Mouse (Mus musculus) ovary, adult 18-20 months (tissue): Measurements from ENCODE around the gene Fto.

Source experiments
- DNase-seq: peaks from one replicate; pipeline ENCODE4 v3.0.0; 2022; ENCODE audit warnings: low spot score, mixed read lengths

Fto gene

DNA sequence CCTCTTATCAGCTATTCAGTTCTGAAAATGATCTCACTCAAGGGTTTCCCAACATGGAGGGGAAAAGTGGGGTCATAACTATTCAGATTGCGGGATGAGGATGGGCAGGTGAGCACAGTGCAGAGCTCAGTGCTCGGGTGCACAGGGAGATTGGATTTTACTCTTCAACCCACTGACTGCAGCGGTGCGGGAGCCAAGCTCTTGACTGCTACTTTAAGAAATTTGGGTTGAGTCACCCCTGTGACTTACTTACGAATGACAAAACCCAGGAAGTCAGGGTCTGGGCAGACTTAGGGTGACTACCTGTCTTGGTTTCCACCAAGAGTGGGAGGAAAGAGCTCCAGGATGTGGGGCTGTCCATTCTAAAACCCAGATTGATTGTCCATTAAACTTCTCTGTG, 142.3 kb downstream of the Fto start:
- no peak for DNase-seq

DNA sequence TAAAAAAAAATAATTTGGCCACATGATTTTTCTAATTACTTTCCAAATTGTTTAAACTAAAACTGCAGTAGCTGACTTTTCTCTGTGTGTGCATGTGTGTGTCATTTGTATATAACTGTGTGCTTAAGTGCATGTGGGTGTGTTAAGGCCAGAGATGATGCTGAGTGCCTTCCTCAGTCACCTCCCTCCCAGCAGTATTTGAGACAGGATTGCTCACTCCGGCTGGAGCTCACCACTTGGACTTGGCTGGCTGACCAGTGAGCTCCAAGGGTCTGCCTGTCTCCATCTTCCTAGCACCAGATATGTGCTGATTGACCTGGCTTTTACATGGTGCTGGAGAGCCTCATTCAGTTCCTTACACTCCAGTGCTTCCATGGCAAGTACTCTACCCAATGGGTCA, 144.7 kb downstream of the Fto start:
- no peak for DNase-seq

DNA sequence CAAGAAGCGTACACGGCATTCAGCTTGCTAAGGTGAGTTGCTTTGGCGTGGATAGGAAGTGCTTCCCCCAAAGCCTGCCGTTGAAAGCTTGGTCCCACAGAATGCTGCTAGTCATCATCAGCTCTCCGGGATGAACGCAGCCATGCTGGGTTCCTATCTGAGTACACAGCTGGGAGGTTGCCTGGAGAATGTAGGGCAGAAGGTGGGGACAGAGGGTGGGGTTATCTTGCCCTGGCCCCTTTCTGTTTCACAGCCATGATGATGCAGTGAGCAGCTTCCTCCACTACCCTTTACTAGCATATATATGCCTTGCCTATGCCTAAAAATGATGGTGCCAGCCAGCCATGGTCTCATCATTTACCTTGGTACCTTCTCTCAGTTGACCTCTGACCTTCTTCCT, 147.6 kb downstream of the Fto start:
- DNase-seq: no peak

DNA sequence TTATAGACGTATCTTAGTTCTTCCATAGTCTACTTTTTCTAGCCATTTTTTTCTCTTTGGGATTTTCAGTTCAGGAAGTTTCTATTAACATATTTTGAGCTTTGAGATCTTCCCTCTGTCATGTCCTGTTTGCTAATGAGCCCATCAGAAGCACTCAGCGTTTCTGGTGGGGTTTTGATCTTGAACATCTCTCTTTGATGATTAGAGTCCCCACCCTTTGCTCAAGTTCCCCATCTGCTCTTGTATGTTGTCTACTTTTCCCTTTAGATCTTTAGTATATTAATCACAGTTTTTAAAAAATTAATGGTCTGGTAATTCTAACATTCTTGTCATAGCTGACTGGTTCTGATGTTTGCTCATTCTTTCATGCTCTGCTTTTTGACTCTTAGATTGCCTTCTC, 150.4 kb downstream of the Fto start:
- no peak for DNase-seq

DNA sequence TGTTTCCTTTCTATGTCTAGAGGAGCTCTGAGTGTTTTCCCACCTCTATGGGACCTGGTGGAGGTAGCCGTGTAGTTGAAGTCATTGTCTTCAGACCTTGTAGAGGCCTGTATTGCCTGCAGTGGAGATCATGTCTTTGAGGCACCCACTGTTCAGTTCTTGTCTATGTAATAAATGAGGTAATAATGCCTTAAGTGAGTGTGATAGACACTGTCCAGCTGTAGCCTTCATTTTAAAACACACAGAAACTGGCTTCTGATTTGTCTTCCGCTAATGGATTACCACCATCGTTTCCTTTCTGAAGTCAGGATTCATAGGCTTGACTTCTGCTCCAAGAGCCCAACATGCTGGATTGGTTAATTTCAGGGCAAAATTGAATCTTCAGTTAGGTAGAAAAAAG, 154.1 kb downstream of the Fto start:
- DNase-seq: no peak

DNA sequence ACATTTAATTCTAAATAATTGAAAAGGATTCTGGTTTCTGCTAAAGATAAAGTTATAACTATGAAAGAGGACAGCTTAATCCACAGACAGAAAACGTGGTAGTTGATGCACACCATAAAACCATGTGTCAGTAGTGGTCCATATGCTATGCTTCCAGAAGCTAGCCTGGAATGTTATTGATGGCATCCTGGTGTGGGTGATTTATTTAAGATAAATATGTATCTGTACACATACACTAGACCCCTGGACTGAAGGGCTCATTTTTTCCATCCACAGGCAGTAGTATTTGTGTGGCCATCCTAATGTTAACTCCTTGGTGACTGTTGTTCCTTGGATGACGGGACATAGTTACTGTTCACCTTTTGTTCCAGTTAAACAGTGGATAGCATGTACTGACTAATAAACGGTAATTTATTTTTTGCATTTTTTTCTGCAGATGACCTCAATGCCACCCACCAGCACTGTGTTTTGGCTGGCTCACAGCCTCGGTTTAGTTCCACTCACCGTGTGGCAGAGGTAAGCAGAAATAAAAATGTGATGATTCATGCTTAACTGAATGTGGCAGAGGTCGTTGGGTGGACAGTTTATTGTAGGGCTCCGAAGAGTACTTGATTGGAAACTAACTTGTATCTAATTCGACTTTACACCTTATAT, 154.7 kb downstream of the Fto start:
- DNase-seq: no peak

DNA sequence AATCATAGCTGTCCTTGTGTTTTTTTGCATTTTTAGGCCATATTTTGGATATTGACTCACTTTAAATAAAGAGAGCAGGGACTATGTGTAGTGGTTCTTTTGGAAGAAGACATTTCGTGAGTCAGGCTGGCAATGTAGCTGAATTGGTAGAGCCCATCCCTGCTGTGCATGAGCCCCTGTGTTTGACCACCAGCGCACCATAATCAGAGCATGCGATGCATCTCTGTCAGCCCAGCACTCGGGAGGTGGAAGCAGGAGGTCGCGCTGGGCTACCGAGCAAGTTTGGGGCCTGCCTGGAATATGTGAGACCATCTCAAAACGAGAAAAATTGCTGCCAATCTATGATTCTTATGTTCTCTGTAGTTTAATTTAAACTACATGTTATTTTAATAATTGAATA, 156.1 kb downstream of the Fto start:
- DNase-seq: no peak

DNA sequence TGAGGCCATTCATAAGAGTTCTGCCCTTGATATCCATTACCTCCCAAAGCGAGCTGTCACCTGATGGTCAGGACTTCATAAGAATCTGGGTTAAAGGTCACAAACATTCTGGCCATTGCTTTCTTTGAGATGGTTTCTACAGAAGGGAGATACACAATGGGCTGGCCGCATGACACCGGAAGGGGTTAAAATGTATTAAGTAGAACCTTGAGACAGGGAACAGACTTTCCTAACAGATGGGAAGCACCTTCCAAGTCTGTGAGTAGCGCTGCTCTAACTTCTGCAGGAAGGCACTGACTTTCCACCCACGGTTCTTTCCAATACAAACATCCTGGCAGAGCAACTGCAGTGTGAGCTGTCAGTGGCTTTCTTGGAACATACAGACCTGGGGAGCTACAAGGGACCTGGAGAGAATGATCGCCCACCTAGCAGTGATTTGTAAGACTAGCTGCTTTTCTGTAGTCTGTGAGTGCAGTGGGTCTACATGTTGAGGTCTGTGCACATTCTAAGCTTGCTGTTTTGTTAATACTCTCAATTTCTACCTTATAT, 161.5 kb downstream of the Fto start:
- no peak for DNase-seq

DNA sequence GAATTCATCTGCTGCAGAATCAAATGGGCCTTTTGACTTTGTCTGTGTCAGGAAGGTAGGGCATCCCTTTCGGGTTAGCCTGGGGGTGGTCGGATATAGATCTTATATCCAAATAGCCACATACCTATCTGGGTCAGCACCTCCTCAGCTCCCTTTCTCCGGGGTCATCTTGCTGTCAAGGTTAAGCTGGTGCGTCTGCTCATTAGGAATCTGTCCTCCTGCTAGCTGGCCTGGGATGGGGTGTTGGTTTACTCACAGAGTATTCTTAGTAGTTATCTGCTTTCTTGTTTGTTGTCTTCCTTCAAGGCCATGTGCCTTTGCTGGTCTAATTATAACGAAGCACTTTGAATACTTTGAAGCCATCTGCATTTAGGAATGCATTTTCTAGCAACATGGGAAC, 163.7 kb downstream of the Fto start:
- peak; percentile 33 for DNase-seq

DNA sequence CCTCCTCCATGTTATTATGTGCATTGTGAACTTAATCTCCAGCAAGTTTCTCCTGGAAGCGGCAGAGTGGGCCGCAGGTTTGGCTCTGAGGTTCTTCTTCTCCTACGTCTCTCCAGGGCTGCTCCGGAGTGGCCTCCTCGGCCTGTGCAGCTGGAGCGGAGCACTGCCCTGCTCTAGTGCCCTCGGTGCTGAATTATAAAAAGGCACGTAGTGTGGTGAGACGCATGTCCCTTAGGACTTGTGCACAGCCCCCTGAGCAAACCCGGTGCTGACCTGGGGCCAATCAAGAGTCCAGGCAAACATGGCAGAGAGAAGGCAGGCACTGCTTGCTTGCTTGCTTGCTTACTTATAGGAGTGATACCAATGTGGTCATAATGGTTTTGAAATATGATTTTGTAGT, 164.1 kb downstream of the Fto start:
- DNase-seq: no peak

DNA sequence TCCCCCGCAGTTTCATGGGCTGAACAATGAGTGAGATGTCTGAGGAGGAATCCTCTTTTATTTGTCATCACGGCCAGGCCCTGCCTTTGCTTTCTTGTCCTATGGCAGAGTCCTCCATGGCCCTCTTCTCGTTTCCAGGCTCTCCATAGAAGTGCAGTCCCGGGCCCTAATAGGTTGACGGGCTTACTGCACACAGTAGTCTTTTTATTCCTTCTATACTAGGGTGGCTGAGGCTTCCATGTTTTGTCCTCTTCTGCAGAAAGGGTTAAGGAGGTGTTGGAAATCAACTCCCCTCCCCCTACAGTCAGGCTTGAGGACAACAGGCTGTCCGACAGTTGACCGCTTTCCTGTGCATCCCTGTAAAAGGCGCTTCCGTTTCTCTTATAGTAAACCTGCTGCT, 169.2 kb downstream of the Fto start:
- DNase-seq: no peak

DNA sequence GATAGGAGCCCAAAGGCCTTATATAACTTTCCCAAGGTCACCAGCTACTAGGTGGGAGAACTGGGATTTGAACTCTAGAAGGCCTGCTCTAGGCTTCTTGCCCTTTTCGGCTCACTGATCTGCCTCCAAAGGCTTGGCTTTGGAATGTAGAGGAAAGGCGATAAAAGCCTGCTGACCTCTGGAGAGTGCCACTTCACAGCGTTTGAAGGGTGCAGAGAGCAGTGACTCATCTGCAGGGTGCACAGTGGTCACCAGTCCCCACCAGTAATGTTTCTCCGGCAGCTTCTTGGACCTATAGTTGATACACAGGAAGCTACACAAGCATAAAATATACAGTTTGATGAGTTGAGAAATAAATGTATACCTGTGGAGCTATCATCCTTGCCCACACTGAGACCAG, 173.1 kb downstream of the Fto start:
- DNase-seq: no peak

DNA sequence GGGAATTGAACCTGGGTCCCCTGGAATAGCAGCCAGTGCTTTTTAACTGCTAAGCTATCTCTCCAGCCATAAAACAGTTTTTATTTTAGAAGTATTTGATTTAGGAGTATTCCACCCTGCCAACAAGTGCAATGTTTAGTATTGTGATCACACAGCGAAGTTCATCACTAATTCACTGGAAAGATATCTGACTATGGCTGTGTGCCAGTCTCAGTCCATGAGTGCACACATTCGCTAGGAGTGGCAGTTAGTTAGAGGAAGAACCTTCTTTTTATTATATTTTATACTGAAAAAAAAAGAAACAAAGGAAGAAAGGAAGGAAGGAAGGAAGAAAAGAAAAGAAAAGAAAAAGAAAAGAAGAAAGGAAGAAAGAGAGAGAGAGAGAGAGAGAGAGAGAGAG, 174.1 kb downstream of the Fto start:
- DNase-seq: no peak

DNA sequence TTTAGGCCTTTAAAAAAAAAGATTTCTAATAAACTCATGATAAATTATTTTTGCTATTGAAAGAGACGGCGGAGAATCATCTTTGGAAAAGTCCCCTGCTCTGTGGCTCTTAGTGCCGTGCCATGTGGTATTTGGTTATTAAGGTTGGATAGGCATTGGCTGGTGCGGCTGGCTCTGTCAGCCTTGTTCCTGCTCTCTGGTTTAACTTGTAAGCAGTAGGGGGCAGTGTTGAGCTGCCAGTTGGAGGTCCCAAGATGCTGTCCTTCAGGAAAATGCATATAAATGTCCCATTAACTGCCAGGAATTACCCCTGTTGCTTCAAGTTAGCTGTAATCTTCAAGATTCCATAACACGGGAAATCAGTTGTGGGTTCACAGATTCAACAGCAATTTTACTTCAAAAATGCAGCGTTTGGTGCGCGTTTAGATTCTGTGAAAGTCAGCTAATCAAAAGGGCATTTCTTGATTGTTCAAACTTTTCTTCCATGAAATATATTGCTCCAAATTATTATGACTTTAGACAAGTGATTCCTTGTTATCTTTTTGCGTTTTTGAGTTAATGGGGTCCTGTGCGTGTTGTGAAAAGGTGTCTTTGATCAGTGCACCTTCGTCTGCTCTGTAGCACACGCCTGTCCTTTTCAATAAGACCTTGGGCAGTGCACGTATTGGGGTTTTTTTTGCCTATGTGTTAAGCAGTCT, 174.9 kb downstream of the Fto start:
- DNase-seq: peak; percentile 66

DNA sequence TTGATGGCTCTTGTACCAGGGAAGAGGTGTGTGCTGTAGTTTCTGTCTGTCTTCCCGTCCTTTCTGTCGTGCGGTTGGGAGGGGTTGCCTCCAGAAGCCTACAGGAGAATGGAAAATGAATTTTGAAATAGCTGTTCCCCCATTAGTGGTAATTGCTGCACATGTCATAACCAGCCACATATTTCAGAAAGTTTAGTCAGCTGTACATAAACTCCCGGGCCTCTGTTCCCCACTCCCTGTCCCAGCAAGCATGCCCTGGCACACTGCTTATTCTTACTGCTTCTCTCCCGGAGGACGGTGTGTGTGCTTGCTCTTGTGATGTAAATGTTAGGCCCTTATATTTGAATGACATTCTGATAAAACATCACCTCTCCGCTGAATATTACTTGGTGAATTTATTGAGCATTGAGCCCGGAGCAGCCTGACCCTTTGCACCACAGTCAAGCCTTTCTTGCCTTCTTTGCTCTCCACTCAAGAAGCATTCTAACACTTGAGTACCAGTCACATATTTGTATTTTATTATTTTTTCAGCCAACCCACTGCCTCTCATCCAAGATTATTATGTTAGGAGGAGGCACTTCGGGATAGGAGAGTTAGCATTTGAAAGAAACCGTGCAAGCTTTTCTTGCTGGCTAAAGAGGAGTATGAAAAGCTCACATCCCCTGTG, 175.6 kb downstream of the Fto start:
- DNase-seq: no peak

DNA sequence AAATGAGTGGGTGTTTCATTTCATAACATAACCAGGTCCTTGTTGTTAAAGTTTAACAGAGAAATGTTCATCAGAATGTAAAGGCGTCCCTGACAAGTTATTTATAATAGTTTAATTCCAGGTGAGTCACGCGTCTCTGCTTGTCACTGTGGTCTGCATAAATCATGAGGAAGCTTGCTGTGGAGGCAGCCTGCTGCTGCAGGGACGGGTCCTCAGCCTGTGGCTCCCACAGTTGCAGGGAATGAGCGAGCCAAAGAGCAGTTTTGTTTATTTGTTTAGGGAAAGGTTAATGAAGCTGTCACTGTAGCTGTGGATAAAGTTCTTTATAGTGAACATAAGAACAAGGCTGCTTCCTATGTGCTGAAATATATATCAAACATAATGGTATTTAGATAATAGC, 176.7 kb downstream of the Fto start:
- DNase-seq: no peak

DNA sequence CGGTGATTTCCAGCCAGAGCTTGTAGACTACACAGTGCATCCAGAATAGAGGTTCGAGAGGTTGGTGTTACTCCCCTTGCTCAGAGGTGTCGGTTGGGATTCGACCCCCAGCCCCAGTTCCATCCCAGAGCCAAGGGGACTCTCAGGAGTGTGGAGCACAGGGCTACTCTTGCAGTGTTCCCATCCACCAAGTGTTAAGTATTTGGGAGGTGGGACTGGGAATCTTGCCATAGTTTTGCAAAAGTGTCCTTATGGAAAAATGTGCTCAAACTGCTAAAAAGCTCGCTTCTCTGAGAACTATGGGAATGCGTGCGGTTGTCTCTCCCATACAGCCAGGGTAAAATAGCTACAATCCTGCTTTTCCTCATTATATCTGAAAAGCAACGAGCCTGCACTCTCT, 180.0 kb downstream of the Fto start:
- no peak for DNase-seq

DNA sequence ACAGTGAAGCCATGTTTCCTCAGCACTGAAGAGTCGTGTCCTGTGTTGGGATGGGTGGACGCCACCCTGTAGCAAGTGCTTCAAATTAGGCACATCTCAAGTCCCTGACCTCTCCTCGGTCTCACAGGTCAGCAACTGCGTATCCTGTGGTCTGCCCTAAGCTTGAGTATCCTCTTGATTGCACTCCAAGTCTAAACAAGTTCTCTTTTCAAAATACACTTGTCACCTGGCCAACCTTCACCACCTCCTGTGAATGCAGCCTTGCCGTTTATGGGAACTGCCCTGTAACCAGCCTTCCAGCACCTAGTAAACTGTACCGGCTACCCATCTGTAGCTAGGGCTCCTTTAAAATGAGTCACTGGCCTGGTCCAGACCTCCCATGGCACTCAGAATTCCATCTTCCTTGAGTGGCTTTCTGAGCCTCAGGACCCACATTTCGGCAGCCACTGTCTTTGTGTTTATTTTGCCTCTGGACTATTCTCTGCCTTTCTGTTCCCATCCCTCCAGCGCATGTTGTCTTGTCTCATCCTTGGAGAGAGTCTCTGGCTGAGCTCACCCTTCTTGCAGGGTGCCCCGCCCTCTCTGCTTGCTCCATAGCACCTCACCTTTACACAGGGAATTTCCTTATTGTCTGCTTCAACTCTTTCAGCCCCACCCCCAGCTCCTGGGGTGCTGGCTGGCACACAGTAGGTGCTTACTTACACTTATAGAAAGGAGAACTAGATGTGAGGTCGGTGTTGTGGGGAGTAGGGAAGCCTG, 181.4 kb downstream of the Fto start:
- DNase-seq: no peak

DNA sequence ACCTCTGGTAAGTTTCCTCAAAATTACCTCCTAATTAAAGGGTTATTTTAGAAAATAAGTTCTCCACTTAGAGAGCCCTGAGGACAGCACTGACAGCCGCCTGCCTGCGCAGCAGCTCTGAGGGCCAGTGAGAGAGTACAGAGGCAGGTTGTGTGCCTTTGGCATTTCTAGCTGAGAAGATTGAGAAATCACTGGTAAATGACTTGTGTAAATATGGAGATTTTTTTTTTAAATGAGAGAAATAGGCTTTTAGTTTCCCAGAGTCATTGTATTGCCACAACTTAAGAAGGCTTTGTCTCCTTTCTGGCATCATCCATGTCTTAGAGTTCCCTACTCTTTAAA, 181.9 kb downstream of the Fto start:
- no peak for DNase-seq

DNA sequence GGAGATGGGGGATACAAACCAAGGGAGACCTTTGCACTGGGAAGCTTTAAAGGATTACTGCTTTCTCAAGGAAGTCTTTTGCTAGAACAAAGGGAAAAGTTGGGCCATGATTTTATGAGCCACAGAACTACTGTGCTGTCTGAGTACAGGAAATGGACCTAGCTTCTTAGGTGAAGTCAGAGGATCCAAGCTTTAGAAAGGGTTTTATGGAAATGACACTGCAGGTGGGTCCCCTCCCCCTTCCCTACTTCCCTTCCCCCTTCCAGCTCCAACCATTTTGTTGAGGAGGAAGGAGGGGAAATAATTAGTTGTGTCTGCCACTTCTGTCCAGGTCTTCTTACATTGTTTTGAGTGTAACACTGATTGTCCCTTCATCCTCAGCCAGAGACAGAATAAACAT, 182.7 kb downstream of the Fto start:
- no peak for DNase-seq

DNA sequence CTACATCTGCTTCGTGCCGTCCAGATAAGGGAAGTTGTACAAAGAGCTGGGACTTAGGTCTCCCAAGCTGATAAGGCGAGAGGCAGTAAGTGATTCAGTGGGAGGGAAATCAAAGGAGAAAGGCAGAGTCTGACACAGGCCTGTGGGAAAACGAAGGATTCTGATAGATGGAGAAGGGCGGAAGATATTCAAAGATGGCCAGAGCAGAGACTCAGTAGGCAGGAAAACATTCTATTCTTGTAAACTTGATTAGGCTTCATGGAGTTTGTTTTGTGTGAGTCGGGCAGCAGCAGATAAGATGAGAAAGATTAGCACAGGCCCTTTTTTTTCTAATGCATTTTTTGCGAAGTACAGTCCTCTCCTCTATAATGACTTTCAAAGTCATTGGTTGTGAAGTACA, 183.6 kb downstream of the Fto start:
- DNase-seq: no peak

DNA sequence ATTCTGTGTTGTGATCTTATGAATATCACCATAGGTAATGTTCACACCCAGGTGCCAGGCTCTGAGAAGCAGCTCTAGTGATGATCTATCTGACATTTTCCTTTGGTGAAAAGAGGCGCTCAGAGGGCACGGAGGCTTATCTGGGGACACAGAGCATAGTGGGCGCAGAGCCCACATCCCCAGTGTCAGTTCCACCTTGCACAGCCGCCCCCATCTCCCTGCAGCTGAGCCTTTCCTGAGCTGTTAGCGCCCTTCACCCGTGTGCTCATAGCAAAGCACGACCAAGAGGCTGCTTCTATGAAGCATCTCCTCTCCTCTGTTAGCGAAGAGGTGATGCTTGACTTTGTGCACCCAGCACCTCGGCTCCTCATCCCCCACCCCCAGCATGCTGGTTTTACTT, 185.3 kb downstream of the Fto start:
- DNase-seq: no peak

DNA sequence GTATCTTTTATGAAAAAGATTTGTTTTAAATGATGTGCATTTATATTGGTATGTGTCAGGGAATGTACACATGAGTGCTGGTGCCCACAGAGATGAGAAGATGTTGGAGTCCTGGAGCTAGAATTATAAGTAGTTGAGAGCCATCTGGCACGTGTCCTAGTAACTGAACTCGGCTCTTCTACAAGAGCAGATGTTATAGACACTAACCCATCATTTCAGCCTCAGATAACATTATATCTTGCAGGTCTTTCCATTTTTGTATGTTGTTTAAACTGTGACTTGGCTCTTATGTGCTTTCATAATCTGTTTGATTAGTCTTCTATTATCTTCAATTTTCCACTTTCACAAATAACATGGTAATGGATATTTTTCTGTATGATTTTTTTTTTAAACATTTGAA, 186.0 kb downstream of the Fto start:
- no peak for DNase-seq
